Mouse (Mus musculus): Measurements from ENCODE around the gene Them5.

DNA sequence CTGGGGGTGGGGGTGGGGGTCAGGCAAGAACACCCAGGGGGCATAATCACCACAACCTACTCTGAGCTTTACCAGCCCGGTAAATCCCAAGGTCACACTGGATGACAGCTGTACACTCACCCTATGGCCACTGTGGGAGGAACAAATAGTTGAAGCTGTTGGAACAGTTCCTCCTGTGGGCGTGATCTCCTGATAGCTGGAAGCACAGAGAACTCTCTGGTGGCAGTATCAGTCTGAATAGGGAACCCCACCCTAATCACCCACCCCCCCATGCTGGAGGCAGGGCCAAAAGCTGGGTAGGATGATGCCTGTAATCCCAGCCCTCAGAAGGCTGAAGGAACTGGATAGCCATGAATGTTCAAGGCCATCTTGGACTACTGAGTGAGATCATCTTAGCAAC lies 27.8 kb downstream of the Them5 start:
- TF ChIP-seq CTCF (IDR thresholded peaks at IDR 0.05; ENCODE audit: low read depth, low read length) (no peak), POLR2AphosphoS5 (IDR thresholded peaks at IDR 0.05; ENCODE audit: insufficient replicate concordance, low read depth, low read length) (no peak)
